Mouse (Mus musculus): Measurements from ENCODE around the gene Dnaaf1.
A peak's percentile ranks its signal among the peaks of the same experiment; 100 is the strongest.

Gene Dnaaf1

GRCm38 (mm10) chr8:119574437-119575365, at the start of gene Dnaaf1, which contains the start of gene Hsdl1:
Dnaaf1 (plus strand) TSS chr8:119575235.
Hsdl1 (minus strand) TSS chr8:119575183.
- DNase-seq (ENCODE audit: low spot score in 2 of 2) = peak; percentile 87 to 94

GRCm38 (mm10) chr8:119528762-119529161, 46.3 kb upstream of the Dnaaf1 start:
- no peak for DNase-seq (ENCODE audit: low spot score in 2 of 2)

- DNase-seq (ENCODE audit: low spot score in 2 of 2) = no peak
Measured at GRCm38 (mm10) chr8:119530937-119531336, 44.1 kb upstream of the Dnaaf1 start.

GRCm38 (mm10) chr8:119531397-119531796, 43.6 kb upstream of the Dnaaf1 start:
- no peak for DNase-seq (ENCODE audit: low spot score in 2 of 2)

- DNase-seq (ENCODE audit: low spot score in 2 of 2) = peak; percentile 29 to 39
Measured at GRCm38 (mm10) chr8:119531973-119532372, 43.1 kb upstream of the Dnaaf1 start.

GRCm38 (mm10) chr8:119544606-119545005, 30.4 kb upstream of the Dnaaf1 start:
- DNase-seq (ENCODE audit: low spot score in 2 of 2) = no peak

- DNase-seq (ENCODE audit: low spot score in 2 of 2) = no peak
Measured at GRCm38 (mm10) chr8:119545180-119545579, 29.9 kb upstream of the Dnaaf1 start.

GRCm38 (mm10) chr8:119545791-119546190, 29.2 kb upstream of the Dnaaf1 start:
- DNase-seq (ENCODE audit: low spot score in 2 of 2) = no peak

GRCm38 (mm10) chr8:119547019-119547691, 27.9 kb upstream of the Dnaaf1 start:
- DNase-seq (ENCODE audit: low spot score in 2 of 2) = no peak

GRCm38 (mm10) chr8:119548560-119549113, 26.4 kb upstream of the Dnaaf1 start:
- DNase-seq (ENCODE audit: low spot score in 2 of 2) = no peak

- DNase-seq (ENCODE audit: low spot score in 2 of 2) = no peak
Measured at GRCm38 (mm10) chr8:119552967-119553366, 22.1 kb upstream of the Dnaaf1 start.

- no peak for DNase-seq (ENCODE audit: low spot score in 2 of 2)
Measured at GRCm38 (mm10) chr8:119555861-119556260, 19.2 kb upstream of the Dnaaf1 start.

- no peak for DNase-seq (ENCODE audit: low spot score in 2 of 2)
Measured at GRCm38 (mm10) chr8:119557132-119557531, 17.9 kb upstream of the Dnaaf1 start.

GRCm38 (mm10) chr8:119557821-119558602, 17.0 kb upstream of the Dnaaf1 start:
- DNase-seq (ENCODE audit: low spot score in 2 of 2) = no peak

GRCm38 (mm10) chr8:119558603-119559401, 16.2 kb upstream of the Dnaaf1 start, which contains the start of gene Mbtps1:
Mbtps1 (minus strand) TSS chr8:119558735.
- peak; percentile 96 to 98 for DNase-seq (ENCODE audit: low spot score in 2 of 2)

- DNase-seq (ENCODE audit: low spot score in 2 of 2) = no peak
Measured at GRCm38 (mm10) chr8:119559402-119559720, 15.7 kb upstream of the Dnaaf1 start.

- no peak for DNase-seq (ENCODE audit: low spot score in 2 of 2)
Measured at GRCm38 (mm10) chr8:119563849-119564251, 11.2 kb upstream of the Dnaaf1 start.

- no peak for DNase-seq (ENCODE audit: low spot score in 2 of 2)
Measured at GRCm38 (mm10) chr8:119566367-119566766, 8.7 kb upstream of the Dnaaf1 start.

GRCm38 (mm10) chr8:119568251-119568650, 6.8 kb upstream of the Dnaaf1 start:
- no peak for DNase-seq (ENCODE audit: low spot score in 2 of 2)

GRCm38 (mm10) chr8:119568951-119569350, 6.1 kb upstream of the Dnaaf1 start:
- no peak for DNase-seq (ENCODE audit: low spot score in 2 of 2)

- DNase-seq (ENCODE audit: low spot score in 2 of 2) = no peak
Measured at GRCm38 (mm10) chr8:119569881-119570280, 5.2 kb upstream of the Dnaaf1 start.
